Mouse (Mus musculus) olfactory bulb, adult 2 months (tissue): ENCODE measurements around the gene Mogat1.

Source experiments
- CTCF ChIP-seq: fragments of 200-500 bp; IDR thresholded peaks from 2 replicates; pipeline ENCODE4 v1.5.1; 2012; ENCODE audit warnings: low read depth, mild to moderate bottlenecking, low read length, moderate library complexity; ENCODE audit not compliant: insufficient read depth
- POLR2A ChIP-seq: fragments of 200-500 bp; IDR thresholded peaks from 2 replicates; pipeline ENCODE4 v1.6.1; 2012; ENCODE audit warnings: mild to moderate bottlenecking, low read depth, low read length, moderate library complexity; ENCODE audit not compliant: insufficient read depth

- TF ChIP-seq CTCF, result no peak
- TF ChIP-seq POLR2A, result no peak
These were observed 19.9 kb downstream of the Mogat1 start for GRCm38 (mm10) chr1:78530500-78531215.
